Mouse (Mus musculus) cerebellum, adult (tissue): ENCODE results near the gene Lama2.
A peak's percentile ranks its signal among the peaks of the same experiment; 100 is the strongest.
"Not testable (repeated sequence)": the region's sequence is repeated elsewhere in the genome, so short reads cannot be mapped to it uniquely, and the experiment has no call there.

ENCODE experiments used
- ATAC-seq: cut with Nextera tagmentation; 2 replicates; pipeline ENCODE4 v1.9.2; 2017; ENCODE audit warnings: mild to moderate bottlenecking, moderate library complexity, mixed read lengths; ENCODE audit not compliant: insufficient number of reproducible peaks, low FRiP score, low TSS enrichment

Lama2 gene

GRCm38 (mm10) chr10:27054488-27054887, 565.1 kb downstream of the Lama2 start:
- ATAC-seq = no peak

- no peak for ATAC-seq
Measured at GRCm38 (mm10) chr10:27047196-27047595, 572.4 kb downstream of the Lama2 start.

- ATAC-seq = no peak
Measured at GRCm38 (mm10) chr10:27041812-27042211, 577.7 kb downstream of the Lama2 start.

- ATAC-seq = no peak
Measured at GRCm38 (mm10) chr10:27022707-27023106, 596.9 kb downstream of the Lama2 start.

- ATAC-seq = no peak
Measured at GRCm38 (mm10) chr10:27012804-27013365, 606.7 kb downstream of the Lama2 start.

- no peak for ATAC-seq
Measured at GRCm38 (mm10) chr10:27007364-27007763, 612.2 kb downstream of the Lama2 start.

- no peak for ATAC-seq
Measured at GRCm38 (mm10) chr10:27005716-27006115, 613.8 kb downstream of the Lama2 start.

GRCm38 (mm10) chr10:27001554-27002178, 617.9 kb downstream of the Lama2 start:
- ATAC-seq = no peak

GRCm38 (mm10) chr10:26996684-26997083, 622.9 kb downstream of the Lama2 start:
- no peak for ATAC-seq

GRCm38 (mm10) chr10:26995987-26996386, 623.6 kb downstream of the Lama2 start:
- ATAC-seq = no peak

GRCm38 (mm10) chr10:26995182-26995975, 624.2 kb downstream of the Lama2 start:
- ATAC-seq = peak; percentile 51

GRCm38 (mm10) chr10:26993971-26994761, 625.4 kb downstream of the Lama2 start:
- ATAC-seq = no peak

GRCm38 (mm10) chr10:26985451-26985850, 634.1 kb downstream of the Lama2 start:
- no peak for ATAC-seq

- ATAC-seq = not testable (repeated sequence)
Measured at GRCm38 (mm10) chr10:26984082-26984481, 635.5 kb downstream of the Lama2 start.

GRCm38 (mm10) chr10:26983583-26983982, 636.0 kb downstream of the Lama2 start:
- ATAC-seq = no peak

- ATAC-seq = no peak
Measured at GRCm38 (mm10) chr10:26982621-26983020, 636.9 kb downstream of the Lama2 start.

- ATAC-seq = no peak
Measured at GRCm38 (mm10) chr10:26975372-26975771, 644.2 kb downstream of the Lama2 start.

GRCm38 (mm10) chr10:26974224-26974623, 645.3 kb downstream of the Lama2 start:
- ATAC-seq = no peak

- no peak for ATAC-seq
Measured at GRCm38 (mm10) chr10:26973575-26973974, 646.0 kb downstream of the Lama2 start.

- no peak for ATAC-seq
Measured at GRCm38 (mm10) chr10:26958513-26958912, 661.0 kb downstream of the Lama2 start.

GRCm38 (mm10) chr10:26950448-26950847, 669.1 kb downstream of the Lama2 start:
- ATAC-seq = no peak
